In genomic region chr2:10372321-10372723, GRCm38 (mm10) we compare ENCODE assay signal across 8 mouse cellular contexts. TPM values are rescaled to one million over a fixed set of nuclear protein-coding genes. Genes with fewer than 3 reads are reported as not detected.
DNase-seq lines count a peak whose midpoint lies in the region; ATAC-seq and TF ChIP-seq lines count a peak whose summit lies in the region.

No protein-coding gene starts in this region.

- H3K9me3 ChIP-seq in E14TG2a.4 (ENCODE audit: low read length), result no peaks in the 10 kb centered on the region
- H3K9me3 ChIP-seq in forebrain, embryonic 13.5 days (replicated peaks), result no peaks in the 10 kb centered on the region
- no peaks in the 10 kb centered on the region for H3K9me3 ChIP-seq in heart, postnatal 0 days (replicated peaks; ENCODE audit: control insufficient read depth, low read length)
- no peaks in the 10 kb centered on the region for H3K9me3 ChIP-seq in lung, embryonic 14.5 days (ENCODE audit: low read depth, low read length)

- peak overlapping the region; percentile 64 for H3K9ac ChIP-seq in forebrain, embryonic 13.5 days
- H3K9ac ChIP-seq in heart, postnatal 0 days (replicated peaks; ENCODE audit: low read depth, low read length), result no peak overlapping the region
- H3K9ac ChIP-seq in lung, embryonic 14.5 days, result peak overlapping the region; percentile 53

- TF ChIP-seq CTCF in E14TG2a.4 (conservative IDR thresholded peaks at IDR 0.05; ENCODE audit: low read length), result no peak
- TF ChIP-seq CTCF in heart, postnatal 0 days (IDR thresholded peaks at IDR 0.05; ENCODE audit: low read depth), result no peak
- peak; percentile 35 for TF ChIP-seq CTCF in lung, embryonic 14.5 days (IDR thresholded peaks at IDR 0.05; ENCODE audit: low read depth)

- H3K4me2 ChIP-seq in forebrain, embryonic 13.5 days, result peak overlapping the region; percentile 93
- H3K4me2 ChIP-seq in heart, postnatal 0 days (ENCODE audit: low read depth, low read length), result peak overlapping the region; percentile 99
- peak overlapping the region; percentile 96 for H3K4me2 ChIP-seq in lung, embryonic 14.5 days

- TF ChIP-seq EP300 in heart, postnatal 0 days (IDR thresholded peaks at IDR 0.05; ENCODE audit: low read depth), result no peak

- H3K4me1 ChIP-seq in E14TG2a.4 (replicated peaks; ENCODE audit: low read depth, low read length), result peaks cover 59% of the 10 kb centered on the region
- peaks cover 14% of the 10 kb centered on the region for H3K4me1 ChIP-seq in brown adipose tissue, adult 24 weeks (ENCODE audit: control insufficient read depth, insufficient read depth, insufficient read length, low read length)
- peaks cover 22% of the 10 kb centered on the region for H3K4me1 ChIP-seq in forebrain, embryonic 13.5 days
- H3K4me1 ChIP-seq in heart, postnatal 0 days (ENCODE audit: control insufficient read depth, insufficient read depth), result peaks cover 10% of the 10 kb centered on the region
- H3K4me1 ChIP-seq in lung, embryonic 14.5 days (ENCODE audit: insufficient read depth), result peaks cover 9% of the 10 kb centered on the region

- 0% methylated on average over 25 of the region's 31 CpGs for WGBS in forebrain, embryonic 13.5 days
- 0% methylated on average over 28 of the region's 31 CpGs for WGBS in heart, postnatal 0 days
- under 1% methylated on average over 31 of the region's 31 CpGs for WGBS in lung, embryonic 14.5 days

- H3K4me3 ChIP-seq in E14TG2a.4 (replicated peaks; ENCODE audit: low read length), result peak overlapping the region; percentile 85
- peak overlapping the region; percentile 56 for H3K4me3 ChIP-seq in brown adipose tissue, adult 24 weeks (ENCODE audit: insufficient read depth, low read depth, low read length)
- peak overlapping the region; percentile 56 for H3K4me3 ChIP-seq in forebrain, embryonic 13.5 days
- H3K4me3 ChIP-seq in heart, postnatal 0 days (ENCODE audit: low read depth, low read length), result peak overlapping the region; percentile 68
- peak overlapping the region; percentile 55 for H3K4me3 ChIP-seq in lung, embryonic 14.5 days (ENCODE audit: low read depth, low read length)

- peaks cover 83% of the 10 kb centered on the region for H3K27me3 ChIP-seq in E14TG2a.4 (ENCODE audit: insufficient read depth, low read length)
- peaks cover 74% of the 10 kb centered on the region for H3K27me3 ChIP-seq in forebrain, embryonic 13.5 days
- H3K27me3 ChIP-seq in heart, postnatal 0 days (ENCODE audit: control insufficient read depth, insufficient read depth, low read length), result peaks cover 75% of the 10 kb centered on the region
- H3K27me3 ChIP-seq in lung, embryonic 14.5 days (ENCODE audit: insufficient read depth, low read length), result peaks cover 63% of the 10 kb centered on the region

- H3K27ac ChIP-seq in brown adipose tissue, adult 24 weeks (replicated peaks; ENCODE audit: low read depth, low read length), result no peak overlapping the region
- H3K27ac ChIP-seq in forebrain, embryonic 13.5 days, result no peak overlapping the region
- H3K27ac ChIP-seq in heart, postnatal 0 days (ENCODE audit: low read depth), result no peak overlapping the region
- no peak overlapping the region for H3K27ac ChIP-seq in lung, embryonic 14.5 days (ENCODE audit: low read depth)

- ATAC-seq in forebrain, embryonic 13.5 days, result peak; percentile 79
- ATAC-seq in heart, postnatal 0 days (ENCODE audit: insufficient read depth, low read depth), result peak; percentile 68
- peak; percentile 84 for ATAC-seq in lung, embryonic 14.5 days (ENCODE audit: insufficient read depth)
- ATAC-seq in neutrophil, adult 5-6 weeks (ENCODE audit: extremely low read depth, insufficient number of reproducible peaks, low FRiP score, poor library complexity, severe bottlenecking), result peak; percentile 30; the same call in 1 of the 2 replicates

- DNase-seq in heart, postnatal 0 days (ENCODE audit: low spot score), result peak; percentile 57
- DNase-seq in kidney, postnatal 36 days, result peak; percentile 43 to 70
- DNase-seq in lung, embryonic 14.5 days, result peak; percentile 87
- peak; percentile 69 for DNase-seq in thymus, postnatal 0 days (ENCODE audit: low spot score)

- no peaks in the 10 kb centered on the region for H3K36me3 ChIP-seq in E14TG2a.4 (ENCODE audit: insufficient read depth, low read length)
- no peaks in the 10 kb centered on the region for H3K36me3 ChIP-seq in forebrain, embryonic 13.5 days (ENCODE audit: poor library complexity, severe bottlenecking)
- H3K36me3 ChIP-seq in heart, postnatal 0 days (replicated peaks; ENCODE audit: control insufficient read depth, insufficient read depth, low read length), result no peaks in the 10 kb centered on the region
- H3K36me3 ChIP-seq in lung, embryonic 14.5 days (ENCODE audit: insufficient read depth), result no peaks in the 10 kb centered on the region

RNA-seq across cellular contexts. Expression of gene Sfmbt2, which starts 2.0 kb away (rescaled TPM):
- polyA plus RNA-seq in brown adipose tissue, adult 24 weeks (2012; ENCODE audit: insufficient read depth, insufficient read length, missing spikeins), result not detected in 2 replicates
- polyA plus RNA-seq in forebrain, embryonic 13.5 days (2015; fragmentation: Nextera tagmentation; extraction: Ambion mirVana), result 1.8 and 2.4 TPM in 2 replicates
- total RNA-seq in heart, postnatal 0 days (2014; rRNA removed; ENCODE audit: low replicate concordance), result 0.54 and 1.9 TPM in 2 replicates
- polyA plus RNA-seq in heart, postnatal 0 days (2015; fragmentation: Nextera tagmentation; extraction: Ambion mirVana), result 0.51 and 0.66 TPM in 2 replicates
- polyA plus RNA-seq in lung, embryonic 14.5 days (2014; fragmentation: Nextera tagmentation; extraction: Ambion mirVana), result 1.8 and 1.9 TPM in 2 replicates
- 6.1 and 8.0 TPM in 2 replicates for total RNA-seq in neutrophil, adult 5-6 weeks (2017)
- 1.6 and 2.6 TPM in 2 replicates for polyA plus RNA-seq in thymus, postnatal 0 days (2015; fragmentation: Nextera tagmentation; extraction: Ambion mirVana)

Comparison
In these comparisons a context has a peak if more than half of its experiments do, and no peak if none do; other contexts are left out.
1. ATAC-seq: peak in every context shown above with its lines; median percentile 84 in lung, embryonic 14.5 days; 79 in forebrain, embryonic 13.5 days; 68 in heart, postnatal 0 days; 30 in neutrophil, adult 5-6 weeks.